Mouse (Mus musculus) embryonic facial prominence, embryonic 11.5 days (tissue): ENCODE results near the gene Rnf150. TPM values are rescaled to one million over a fixed set of nuclear protein-coding genes. Genes with fewer than 3 reads are reported as not detected.

ENCODE experiments used
- ATAC-seq: fragments of 200-750 bp; cut with Nextera tagmentation; replicated peaks from 2 replicates; pipeline ENCODE4 v1.8.0; 2017; ENCODE audit warnings: low read depth; ENCODE audit not compliant: insufficient number of reproducible peaks, low FRiP score, low TSS enrichment
- DNase-seq: peaks from one replicate; pipeline ENCODE4 v3.0.0-alpha.2; 2015; ENCODE audit warnings: low spot score
- H3K27ac ChIP-seq: fragments of 300-500 bp; sonication (generic); replicated peaks from 2 replicates; pipeline ENCODE4 v1.5.1; 2014; ENCODE audit warnings: mild to moderate bottlenecking, low read depth, low read length, control low read depth
- H3K27me3 ChIP-seq: fragments of 300-500 bp; sonication (generic); 2 replicates; pipeline ENCODE4 v1.6.1; 2014; ENCODE audit warnings: mild to moderate bottlenecking, low read length, moderate library complexity, mixed read lengths; ENCODE audit not compliant: control insufficient read depth, insufficient read depth
- H3K36me3 ChIP-seq: fragments of 300-500 bp; sonication (generic); replicated peaks from 2 replicates; pipeline ENCODE4 v1.6.1; 2014; ENCODE audit warnings: low read depth, mild to moderate bottlenecking, low read length, moderate library complexity, mixed read lengths; ENCODE audit not compliant: control insufficient read depth, insufficient read depth
- H3K4me1 ChIP-seq: fragments of 300-500 bp; sonication (generic); 2 replicates; pipeline ENCODE4 v1.6.1; 2014; ENCODE audit warnings: low read length, mixed read lengths; ENCODE audit not compliant: control insufficient read depth, insufficient read depth
- H3K4me2 ChIP-seq: fragments of 300-500 bp; sonication (generic); 2 replicates; pipeline ENCODE4 v1.6.1; 2014; ENCODE audit warnings: low read depth, mild to moderate bottlenecking, control low read depth, low read length, moderate library complexity
- H3K4me3 ChIP-seq: fragments of 300-500 bp; sonication (generic); 2 replicates; pipeline ENCODE4 v1.5.1; 2014; ENCODE audit warnings: low read depth, low read length, control low read depth
- H3K9ac ChIP-seq: fragments of 300-500 bp; sonication (generic); replicated peaks from 2 replicates; pipeline ENCODE4 v1.6.1; 2014; ENCODE audit warnings: mild to moderate bottlenecking, control low read depth, low read length
- H3K9me3 ChIP-seq: fragments of 300-500 bp; sonication (generic); replicated peaks from 2 replicates; pipeline ENCODE4 v1.6.1; 2016; ENCODE audit warnings: mild to moderate bottlenecking, low read length, inconsistent platforms, mixed read lengths; ENCODE audit not compliant: control insufficient read depth
- WGBS: fragments of 180-500 bp; shearing (Covaris S2); extraction: QIAGEN DNeasy Blood & Tissue Kit; methylation state at CpG from one replicate; pipeline ENCODE4 v1.1.7; 2014; 5-methylcytosine and 5-hydroxymethylcytosine counted together
- polyA plus RNA-seq: library from polyadenylated mRNA; unstranded; fragments of >200 nt; fragmentation: Nextera tagmentation; extraction: Ambion mirVana; gene quantifications from 2 replicates; pipeline ENCODE4 v1.2.1, GENCODE M21; 2014

Rnf150 gene
- polyA plus RNA-seq, 1 experiment from 2014 or later = 1.8 TPM

- Histone ChIP-seq H3K9ac (no peak overlapping the region), H3K4me2 (no peak overlapping the region), H3K4me1 (no peaks in the 10 kb centered on the region), H3K27ac (no peak overlapping the region), H3K27me3 (no peaks in the 10 kb centered on the region), H3K4me3 (no peak overlapping the region), H3K36me3 (no peaks in the 10 kb centered on the region), H3K9me3 (no peaks in the 10 kb centered on the region)
- DNase-seq (no peak), ATAC-seq (no peak)
- 64% methylated on average over 7 of the region's 7 CpGs for WGBS
Observed at GRCm38 (mm10) chr8:83102957-83103510, 239.9 kb downstream of the Rnf150 start.

GRCm38 (mm10) chr8:83103968-83104367, 240.8 kb downstream of the Rnf150 start:
- no peaks in the 10 kb centered on the region for H3K36me3 ChIP-seq
- ATAC-seq = no peak
- H3K27ac ChIP-seq = no peak overlapping the region
- DNase-seq = no peak
- no peak overlapping the region for H3K4me3 ChIP-seq
- no peaks in the 10 kb centered on the region for H3K27me3 ChIP-seq
- no peak overlapping the region for H3K4me2 ChIP-seq
- no peaks in the 10 kb centered on the region for H3K4me1 ChIP-seq
- 89% methylated on average over 2 of the region's 2 CpGs for WGBS
- no peak overlapping the region for H3K9ac ChIP-seq
- H3K9me3 ChIP-seq = no peaks in the 10 kb centered on the region

- DNase-seq (no peak), ATAC-seq (no peak)
- no peak overlapping the region for H3K27ac ChIP-seq
- H3K36me3 ChIP-seq = no peaks in the 10 kb centered on the region
- no peaks in the 10 kb centered on the region for H3K9me3 ChIP-seq
- WGBS = 69% methylated on average over 7 of the region's 7 CpGs
- H3K27me3 ChIP-seq = no peaks in the 10 kb centered on the region
- no peak overlapping the region for H3K4me2 ChIP-seq
- no peaks in the 10 kb centered on the region for H3K4me1 ChIP-seq
- no peak overlapping the region for H3K4me3 ChIP-seq
- no peak overlapping the region for H3K9ac ChIP-seq
Observed at GRCm38 (mm10) chr8:83109756-83110155, 246.6 kb downstream of the Rnf150 start.

DNA sequence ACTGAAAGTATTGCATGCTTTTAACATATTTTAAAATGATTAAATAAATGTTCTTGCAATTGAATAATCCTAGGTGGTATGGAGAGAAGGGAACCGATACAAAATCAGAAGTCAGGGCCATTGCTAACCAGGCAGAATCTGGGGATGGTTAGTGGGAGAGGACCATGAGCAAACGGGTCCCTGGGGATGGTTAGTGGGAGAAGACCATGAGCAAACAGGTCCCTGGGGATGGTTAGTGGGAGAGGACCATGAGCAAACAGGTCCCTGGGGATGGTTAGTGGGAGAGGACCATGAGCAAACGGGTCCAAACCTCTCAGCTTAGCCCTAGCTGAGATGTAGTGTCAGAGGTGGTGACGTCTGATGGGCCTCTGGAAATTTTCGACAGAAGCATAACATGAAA, 247.0 kb downstream of the Rnf150 start:
- H3K36me3 ChIP-seq = no peaks in the 10 kb centered on the region
- H3K4me3 ChIP-seq = no peak overlapping the region
- H3K9ac ChIP-seq = no peak overlapping the region
- H3K27me3 ChIP-seq = no peaks in the 10 kb centered on the region
- H3K9me3 ChIP-seq = no peaks in the 10 kb centered on the region
- H3K27ac ChIP-seq = no peak overlapping the region
- DNase-seq (no peak), ATAC-seq (no peak)
- H3K4me1 ChIP-seq = no peaks in the 10 kb centered on the region
- 83% methylated on average over 5 of the region's 5 CpGs for WGBS
- no peak overlapping the region for H3K4me2 ChIP-seq

GRCm38 (mm10) chr8:83135086-83135485, 271.9 kb downstream of the Rnf150 start:
- H3K4me2 ChIP-seq = no peak overlapping the region
- H3K4me3 ChIP-seq = no peak overlapping the region
- no peak overlapping the region for H3K27ac ChIP-seq
- no peak for ATAC-seq
- no peaks in the 10 kb centered on the region for H3K4me1 ChIP-seq
- H3K36me3 ChIP-seq = no peaks in the 10 kb centered on the region
- no peak overlapping the region for H3K9ac ChIP-seq
- H3K9me3 ChIP-seq = no peaks in the 10 kb centered on the region
- no peak for DNase-seq
- H3K27me3 ChIP-seq = no peaks in the 10 kb centered on the region
- 54% methylated on average over 2 of the region's 2 CpGs for WGBS

GRCm38 (mm10) chr8:83140068-83140467, 276.9 kb downstream of the Rnf150 start:
- no peaks in the 10 kb centered on the region for H3K4me1 ChIP-seq
- no peaks in the 10 kb centered on the region for H3K27me3 ChIP-seq
- H3K9me3 ChIP-seq = no peaks in the 10 kb centered on the region
- ATAC-seq = no peak
- 67% methylated on average over 1 of the region's 1 CpGs for WGBS
- no peaks in the 10 kb centered on the region for H3K36me3 ChIP-seq
- no peak overlapping the region for H3K9ac ChIP-seq
- no peak overlapping the region for H3K4me3 ChIP-seq
- no peak overlapping the region for H3K4me2 ChIP-seq
- DNase-seq = no peak
- no peak overlapping the region for H3K27ac ChIP-seq

DNA sequence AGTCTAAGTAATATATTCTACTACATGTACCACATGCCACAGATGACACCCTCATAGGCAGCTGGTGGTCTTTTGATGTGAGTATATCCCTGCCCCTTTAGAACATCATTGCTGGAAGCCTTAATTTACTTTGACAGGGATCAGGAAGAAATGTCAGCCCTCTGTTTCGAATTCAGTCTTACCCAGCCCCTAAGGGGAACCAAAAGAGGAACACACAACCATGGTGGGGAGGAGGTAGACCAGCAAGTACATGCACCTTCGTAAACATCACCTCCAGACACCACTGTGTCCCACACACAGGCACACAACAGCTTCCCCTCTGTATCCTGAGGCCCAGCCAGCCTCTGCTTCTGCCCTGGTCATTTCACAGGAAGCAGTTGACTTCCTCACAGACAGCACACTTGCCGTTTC, 277.6 kb downstream of the Rnf150 start:
- no peak overlapping the region for H3K4me3 ChIP-seq
- no peaks in the 10 kb centered on the region for H3K27me3 ChIP-seq
- 45% methylated on average over 3 of the region's 3 CpGs for WGBS
- no peaks in the 10 kb centered on the region for H3K9me3 ChIP-seq
- no peak for ATAC-seq
- H3K4me1 ChIP-seq = no peaks in the 10 kb centered on the region
- H3K27ac ChIP-seq = no peak overlapping the region
- no peak for DNase-seq
- H3K4me2 ChIP-seq = no peak overlapping the region
- H3K36me3 ChIP-seq = no peaks in the 10 kb centered on the region
- no peak overlapping the region for H3K9ac ChIP-seq
